Mouse (Mus musculus) limb, embryonic 14.5 days (tissue): ENCODE results near the gene Pram1. TPM values are rescaled to one million over a fixed set of nuclear protein-coding genes. Genes with fewer than 3 reads are reported as not detected.

Experiments used
- ATAC-seq: fragments of 200-750 bp; cut with Nextera tagmentation; 2 replicates; pipeline ENCODE4 v1.8.0; 2017; ENCODE audit warnings: low read depth, moderate number of reproducible peaks, moderate TSS enrichment; ENCODE audit not compliant: low FRiP score
- DNase-seq: peaks from one replicate; pipeline ENCODE4 v3.0.0-alpha.2; 2015; ENCODE audit warnings: low spot score
- H3K27ac ChIP-seq: fragments of 300-500 bp; sonication (generic); replicated peaks from 2 replicates; pipeline ENCODE4 v1.5.1; 2014; ENCODE audit warnings: low read depth, mild to moderate bottlenecking, low read length, moderate library complexity, mixed read lengths
- H3K27me3 ChIP-seq: fragments of 300-500 bp; sonication (generic); 2 replicates; pipeline ENCODE4 v1.6.1; 2014; ENCODE audit warnings: low read length, mixed read lengths; ENCODE audit not compliant: control insufficient read depth, insufficient read depth
- H3K36me3 ChIP-seq: fragments of 300-500 bp; sonication (generic); 2 replicates; pipeline ENCODE4 v1.6.1; 2014; ENCODE audit warnings: mild to moderate bottlenecking, low read length, moderate library complexity, mixed read lengths; ENCODE audit not compliant: control insufficient read depth, insufficient read depth
- H3K4me1 ChIP-seq: fragments of 300-500 bp; sonication (generic); 2 replicates; pipeline ENCODE4 v1.6.1; 2014; ENCODE audit warnings: antibody characterized with exemption, low read length, mixed read lengths; ENCODE audit not compliant: control insufficient read depth, insufficient read depth
- H3K4me2 ChIP-seq: fragments of 300-500 bp; sonication (generic); replicated peaks from 2 replicates; pipeline ENCODE4 v1.6.1; 2014; ENCODE audit warnings: low read depth, mild to moderate bottlenecking, low read length, moderate library complexity; ENCODE audit not compliant: severe bottlenecking
- H3K4me3 ChIP-seq: fragments of 300-500 bp; sonication (generic); replicated peaks from 2 replicates; pipeline ENCODE4 v1.5.1; 2014; ENCODE audit warnings: low read length
- H3K9ac ChIP-seq: fragments of 300-500 bp; sonication (generic); 2 replicates; pipeline ENCODE4 v1.6.1; 2014; ENCODE audit warnings: mild to moderate bottlenecking, low read depth, low read length, moderate library complexity; ENCODE audit not compliant: severe bottlenecking
- H3K9me3 ChIP-seq: fragments of 300-500 bp; sonication (generic); 2 replicates; pipeline ENCODE4 v1.6.1; 2016; ENCODE audit warnings: low read length; ENCODE audit not compliant: control insufficient read depth
- POLR2A ChIP-seq: fragments of 200-500 bp; IDR thresholded peaks from 2 replicates; pipeline ENCODE4 v1.8.0; 2012; ENCODE audit warnings: inconsistent platforms, mild to moderate bottlenecking, moderate library complexity, borderline replicate concordance; ENCODE audit not compliant: insufficient read depth, insufficient read length; ENCODE audit errors: extremely low read depth
- WGBS: fragments of 180-500 bp; shearing (Covaris S2); extraction: QIAGEN DNeasy Blood & Tissue Kit; methylation state at CpG from one replicate; pipeline ENCODE4 v1.1.7; 2014; 5-methylcytosine and 5-hydroxymethylcytosine counted together
- polyA plus RNA-seq, 2 experiments: library from polyadenylated mRNA; depleted of rRNA in 1 of 2; stranded (reverse) in 1 of 2; unstranded in 1 of 2; fragments of >200 nt; fragmentation: Nextera tagmentation in 1 of 2; extraction: Ambion mirVana in 1 of 2; gene quantifications; 2 replicates each; pipeline versions ENCODE4 v1.2.1 to v1.2.3; 2012 to 2014

Pram1 gene
- polyA plus RNA-seq, 2 experiments, result 0.69 to 1.8 TPM

- no peak for TF ChIP-seq POLR2A
- ATAC-seq (no peak), DNase-seq (no peak)
- Histone ChIP-seq H3K27ac (no peak overlapping the region), H3K4me1 (no peaks in the 10 kb centered on the region), H3K27me3 (no peaks in the 10 kb centered on the region), H3K9ac (no peak overlapping the region), H3K36me3 (peaks cover 44% of the 10 kb centered on the region), H3K4me2 (no peak overlapping the region), H3K9me3 (no peaks in the 10 kb centered on the region), H3K4me3 (no peak overlapping the region)
- 68% methylated on average over 6 of the region's 6 CpGs for WGBS
These were observed 1.9 kb downstream of the Pram1 start for GRCm38 (mm10) chr17:33639743-33640142.

- Histone ChIP-seq H3K4me3 (no peak overlapping the region), H3K4me2 (no peak overlapping the region), H3K27ac (no peak overlapping the region), H3K36me3 (peaks cover 68% of the 10 kb centered on the region), H3K9me3 (no peaks in the 10 kb centered on the region), H3K9ac (no peak overlapping the region), H3K4me1 (no peaks in the 10 kb centered on the region), H3K27me3 (no peaks in the 10 kb centered on the region)
- ATAC-seq (no peak), DNase-seq (no peak)
- WGBS, result 89% methylated on average over 4 of the region's 4 CpGs
- TF ChIP-seq POLR2A, result no peak
These were observed 6.2 kb downstream of the Pram1 start for GRCm38 (mm10) chr17:33644068-33644467.

GRCm38 (mm10) chr17:33645073-33645472, 7.2 kb downstream of the Pram1 start:
- H3K27me3 ChIP-seq, result no peaks in the 10 kb centered on the region
- no peaks in the 10 kb centered on the region for H3K9me3 ChIP-seq
- ATAC-seq (no peak), DNase-seq (no peak)
- H3K9ac ChIP-seq, result no peak overlapping the region
- no peak overlapping the region for H3K4me3 ChIP-seq
- 96% methylated on average over 8 of the region's 8 CpGs for WGBS
- no peak overlapping the region for H3K27ac ChIP-seq
- no peak overlapping the region for H3K4me2 ChIP-seq
- H3K4me1 ChIP-seq, result no peaks in the 10 kb centered on the region
- no peak for TF ChIP-seq POLR2A
- H3K36me3 ChIP-seq, result peaks cover 78% of the 10 kb centered on the region

GRCm38 (mm10) chr17:33649781-33650475, 12.1 kb downstream of the Pram1 start:
- H3K4me2 ChIP-seq, result no peak overlapping the region
- H3K27me3 ChIP-seq, result no peaks in the 10 kb centered on the region
- 98% methylated on average over 34 of the region's 34 CpGs for whole genome bisulfite sequencing
- ATAC-seq (no peak), DNase-seq (no peak)
- no peaks in the 10 kb centered on the region for H3K4me1 ChIP-seq
- no peak for TF ChIP-seq POLR2A
- no peaks in the 10 kb centered on the region for H3K9me3 ChIP-seq
- H3K36me3 ChIP-seq, result peaks cover 94% of the 10 kb centered on the region
- no peak overlapping the region for H3K9ac ChIP-seq
- no peak overlapping the region for H3K4me3 ChIP-seq
- no peak overlapping the region for H3K27ac ChIP-seq

GRCm38 (mm10) chr17:33666813-33667212, 29.0 kb downstream of the Pram1 start:
- TF ChIP-seq POLR2A, result no peak
- Histone ChIP-seq H3K4me1 (no peaks in the 10 kb centered on the region), H3K27ac (no peak overlapping the region), H3K4me3 (no peak overlapping the region), H3K9me3 (no peaks in the 10 kb centered on the region), H3K4me2 (no peak overlapping the region), H3K9ac (no peak overlapping the region), H3K27me3 (no peaks in the 10 kb centered on the region), H3K36me3 (peaks cover 60% of the 10 kb centered on the region)
- no peak for DNase-seq
- no peak for ATAC-seq
- 83% methylated on average over 3 of the region's 3 CpGs for WGBS
